Mouse (Mus musculus) spleen, postnatal 4 days (tissue): ENCODE measurements around the gene Kdm4b.

Experiments
- DNase-seq, 2 experiments: peaks; one replicate each; pipeline ENCODE4 v3.0.0; 2022; ENCODE audit warnings: low spot score in 2 of 2

Kdm4b gene

GRCm38 (mm10) chr17:56325450-56326152, at the start of gene Kdm4b:
Gene Kdm4b (plus strand): TSS chr17:56326062.
- DNase-seq: peak; percentile 99

GRCm38 (mm10) chr17:56276643-56277566, 49.0 kb upstream of the Kdm4b start, which contains the start of gene Ticam1:
Gene Ticam1 (minus strand): TSS chr17:56276786.
- peak; percentile 80 to 85 for DNase-seq

- no peak for DNase-seq
Observed at GRCm38 (mm10) chr17:56277567-56277893, 48.3 kb upstream of the Kdm4b start.

GRCm38 (mm10) chr17:56278340-56278739, 47.5 kb upstream of the Kdm4b start:
- DNase-seq: no peak

GRCm38 (mm10) chr17:56279481-56280155, 46.2 kb upstream of the Kdm4b start:
- DNase-seq: no peak

GRCm38 (mm10) chr17:56281193-56281592, 44.7 kb upstream of the Kdm4b start:
- DNase-seq: no peak

GRCm38 (mm10) chr17:56282802-56283201, 43.1 kb upstream of the Kdm4b start:
- no peak for DNase-seq

GRCm38 (mm10) chr17:56283316-56283715, 42.5 kb upstream of the Kdm4b start:
- no peak for DNase-seq

GRCm38 (mm10) chr17:56285995-56286394, 39.9 kb upstream of the Kdm4b start:
- no peak for DNase-seq

GRCm38 (mm10) chr17:56287830-56288229, 38.0 kb upstream of the Kdm4b start:
- peak; percentile 58 to 71 for DNase-seq

GRCm38 (mm10) chr17:56288866-56289265, 37.0 kb upstream of the Kdm4b start:
- DNase-seq: no peak

GRCm38 (mm10) chr17:56289371-56290331, 36.2 kb upstream of the Kdm4b start:
- no peak for DNase-seq

- DNase-seq: peak; percentile 93 to 97
Observed at GRCm38 (mm10) chr17:56290388-56291170, 35.3 kb upstream of the Kdm4b start.

- DNase-seq: peak; percentile 90 to 96
Observed at GRCm38 (mm10) chr17:56291171-56291511, 34.7 kb upstream of the Kdm4b start.

GRCm38 (mm10) chr17:56291826-56292475, 33.9 kb upstream of the Kdm4b start:
- no peak for DNase-seq

GRCm38 (mm10) chr17:56292531-56293222, 33.2 kb upstream of the Kdm4b start, which contains the start of gene Plin3:
Gene Plin3 (minus strand): TSS chr17:56292873.
- DNase-seq: no peak

- DNase-seq: no peak
Observed at GRCm38 (mm10) chr17:56293291-56293690, 32.6 kb upstream of the Kdm4b start.

GRCm38 (mm10) chr17:56294241-56294640, 31.6 kb upstream of the Kdm4b start:
- no peak for DNase-seq

GRCm38 (mm10) chr17:56296201-56296600, 29.7 kb upstream of the Kdm4b start:
- DNase-seq: no peak
